Mouse (Mus musculus): ENCODE data around the gene C1qa. TPM values are rescaled to one million over a fixed set of nuclear protein-coding genes. Genes with fewer than 3 reads are reported as not detected.
A peak's percentile ranks its signal among the peaks of the same experiment; 100 is the strongest.

C1qa gene
- polyA plus RNA-seq, 1 experiment, result 239 TPM

GRCm38 (mm10) chr4:136895861-136896260 is 2.7 kb downstream of the C1qa start:
- Histone ChIP-seq H3K4me3 (replicated peaks; ENCODE audit: control insufficient read depth, low read depth, low read length) (no peak overlapping the region), H3K4me1 (ENCODE audit: control insufficient read depth, insufficient read depth, low read length) (no peaks in the 10 kb centered on the region), H3K27ac (ENCODE audit: control insufficient read depth, insufficient read depth, low read depth, low read length, poor library complexity) (no peak overlapping the region)
- WGBS, result 15% methylated on average over 15 of the region's 15 CpGs
- TF ChIP-seq POLR2A (IDR thresholded peaks at IDR 0.05; ENCODE audit: borderline replicate concordance, control insufficient read depth, low read depth, low read length) (no peak), CTCF (IDR thresholded peaks at IDR 0.05; ENCODE audit: control insufficient read depth, insufficient read depth, low read length) (no peak)

GRCm38 (mm10) chr4:136894821-136895220 is 3.8 kb downstream of the C1qa start:
- H3K4me3 ChIP-seq (replicated peaks; ENCODE audit: control insufficient read depth, low read depth, low read length), result no peak overlapping the region
- no peaks in the 10 kb centered on the region for H3K4me1 ChIP-seq (ENCODE audit: control insufficient read depth, insufficient read depth, low read length)
- TF ChIP-seq POLR2A (IDR thresholded peaks at IDR 0.05; ENCODE audit: borderline replicate concordance, control insufficient read depth, low read depth, low read length) (no peak), CTCF (IDR thresholded peaks at IDR 0.05; ENCODE audit: control insufficient read depth, insufficient read depth, low read length) (no peak)
- 54% methylated on average over 4 of the region's 4 CpGs for WGBS
- no peak overlapping the region for H3K27ac ChIP-seq (ENCODE audit: control insufficient read depth, insufficient read depth, low read depth, low read length, poor library complexity)

- Histone ChIP-seq H3K4me3 (replicated peaks; ENCODE audit: control insufficient read depth, low read depth, low read length) (no peak overlapping the region), H3K4me1 (ENCODE audit: control insufficient read depth, insufficient read depth, low read length) (no peaks in the 10 kb centered on the region), H3K27ac (ENCODE audit: control insufficient read depth, insufficient read depth, low read depth, low read length, poor library complexity) (no peak overlapping the region)
- 4% methylated on average over 9 of the region's 9 CpGs for WGBS
- no peak for TF ChIP-seq POLR2A (IDR thresholded peaks at IDR 0.05; ENCODE audit: borderline replicate concordance, control insufficient read depth, low read depth, low read length)
- TF ChIP-seq CTCF (IDR thresholded peaks at IDR 0.05; ENCODE audit: control insufficient read depth, insufficient read depth, low read length), result peak; percentile 29; the same call in 1 of the 2 replicates
These were observed 4.7 kb downstream of the C1qa start for GRCm38 (mm10) chr4:136893691-136894543.

GRCm38 (mm10) chr4:136892811-136893210 is 5.8 kb downstream of the C1qa start, which contains the start of gene C1qc:
C1qc (minus strand) TSS chr4:136893065.
- 9% methylated on average over 5 of the region's 5 CpGs for WGBS
- Histone ChIP-seq H3K4me1 (ENCODE audit: control insufficient read depth, insufficient read depth, low read length) (no peaks in the 10 kb centered on the region), H3K4me3 (replicated peaks; ENCODE audit: control insufficient read depth, low read depth, low read length) (no peak within 1 kb of the TSS), H3K27ac (ENCODE audit: control insufficient read depth, insufficient read depth, low read depth, low read length, poor library complexity) (peak within 1 kb of the TSS; percentile 4; the same call in 1 of the 2 replicates)
- TF ChIP-seq POLR2A (IDR thresholded peaks at IDR 0.05; ENCODE audit: borderline replicate concordance, control insufficient read depth, low read depth, low read length), result no peak
- TF ChIP-seq CTCF (IDR thresholded peaks at IDR 0.05; ENCODE audit: control insufficient read depth, insufficient read depth, low read length), result no peak

GRCm38 (mm10) chr4:136892371-136892770 is 6.2 kb downstream of the C1qa start:
- WGBS, result 46% methylated on average over 7 of the region's 7 CpGs
- Histone ChIP-seq H3K27ac (ENCODE audit: control insufficient read depth, insufficient read depth, low read depth, low read length, poor library complexity) (peak overlapping the region; percentile 4; the same call in 1 of the 2 replicates), H3K4me3 (replicated peaks; ENCODE audit: control insufficient read depth, low read depth, low read length) (no peak overlapping the region), H3K4me1 (ENCODE audit: control insufficient read depth, insufficient read depth, low read length) (no peaks in the 10 kb centered on the region)
- no peak for TF ChIP-seq POLR2A (IDR thresholded peaks at IDR 0.05; ENCODE audit: borderline replicate concordance, control insufficient read depth, low read depth, low read length)
- no peak for TF ChIP-seq CTCF (IDR thresholded peaks at IDR 0.05; ENCODE audit: control insufficient read depth, insufficient read depth, low read length)

GRCm38 (mm10) chr4:136891115-136891514 is 7.5 kb downstream of the C1qa start:
- H3K27ac ChIP-seq (ENCODE audit: control insufficient read depth, insufficient read depth, low read depth, low read length, poor library complexity), result no peak overlapping the region
- TF ChIP-seq CTCF (IDR thresholded peaks at IDR 0.05; ENCODE audit: control insufficient read depth, insufficient read depth, low read length), result no peak
- TF ChIP-seq POLR2A (IDR thresholded peaks at IDR 0.05; ENCODE audit: borderline replicate concordance, control insufficient read depth, low read depth, low read length), result no peak
- no peak overlapping the region for H3K4me3 ChIP-seq (replicated peaks; ENCODE audit: control insufficient read depth, low read depth, low read length)
- no peaks in the 10 kb centered on the region for H3K4me1 ChIP-seq (ENCODE audit: control insufficient read depth, insufficient read depth, low read length)
- WGBS, result 68% methylated on average over 4 of the region's 4 CpGs

GRCm38 (mm10) chr4:136889981-136890380 is 8.6 kb downstream of the C1qa start:
- no peaks in the 10 kb centered on the region for H3K4me1 ChIP-seq (ENCODE audit: control insufficient read depth, insufficient read depth, low read length)
- TF ChIP-seq POLR2A (IDR thresholded peaks at IDR 0.05; ENCODE audit: borderline replicate concordance, control insufficient read depth, low read depth, low read length), result no peak
- no peak for TF ChIP-seq CTCF (IDR thresholded peaks at IDR 0.05; ENCODE audit: control insufficient read depth, insufficient read depth, low read length)
- 0 out of 2 replicates have a peak overlapping the region, but pooled peaks have one; percentile 3 for H3K27ac ChIP-seq (ENCODE audit: control insufficient read depth, insufficient read depth, low read depth, low read length, poor library complexity)
- no peak overlapping the region for H3K4me3 ChIP-seq (replicated peaks; ENCODE audit: control insufficient read depth, low read depth, low read length)
- 82% methylated on average over 15 of the region's 15 CpGs for WGBS

- H3K27ac ChIP-seq (ENCODE audit: control insufficient read depth, insufficient read depth, low read depth, low read length, poor library complexity), result no peak overlapping the region
- WGBS, result 57% methylated on average over 5 of the region's 5 CpGs
- TF ChIP-seq POLR2A (IDR thresholded peaks at IDR 0.05; ENCODE audit: borderline replicate concordance, control insufficient read depth, low read depth, low read length) (no peak), CTCF (IDR thresholded peaks at IDR 0.05; ENCODE audit: control insufficient read depth, insufficient read depth, low read length) (no peak)
- no peak overlapping the region for H3K4me3 ChIP-seq (replicated peaks; ENCODE audit: control insufficient read depth, low read depth, low read length)
- H3K4me1 ChIP-seq (ENCODE audit: control insufficient read depth, insufficient read depth, low read length), result no peaks in the 10 kb centered on the region
These were observed 10.9 kb downstream of the C1qa start for GRCm38 (mm10) chr4:136887714-136888113.
